Mouse (Mus musculus) MEL (cell line): ENCODE measurements around the gene Nkiras2. TPM values are rescaled to one million over a fixed set of nuclear protein-coding genes. Genes with fewer than 3 reads are reported as not detected.

Experiments used
- DNase-seq: peaks from one replicate; pipeline ENCODE4 v3.0.0; 2011; ENCODE audit warnings: low read depth, low spot score
- H3K27ac ChIP-seq: 2 replicates; pipeline ENCODE4 v1.5.1; 2012; ENCODE audit warnings: low read depth, mild to moderate bottlenecking, control low read depth, low read length, moderate library complexity; ENCODE audit not compliant: control insufficient read depth
- H3K27me3 ChIP-seq, 2 experiments: fragments of 150-350 bp in 1 of 2; sonication (generic) in 1 of 2; 2 replicates each; pipeline ENCODE4 v1.6.1; 2012; ENCODE audit warnings: low read length in 2 of 2, mild to moderate bottlenecking in 2 of 2, improper control_type of control experiment in 1 of 2, moderate library complexity in 1 of 2; ENCODE audit not compliant: insufficient read depth in 2 of 2, control insufficient read depth in 1 of 2
- H3K36me3 ChIP-seq, 2 experiments: 2 replicates each; pipeline ENCODE4 v1.6.1; 2012 to 2014; ENCODE audit warnings: low read length in 2 of 2, improper control_type of control experiment in 1 of 2, inconsistent platforms in 1 of 2, mild to moderate bottlenecking in 1 of 2; ENCODE audit not compliant: insufficient read depth in 2 of 2, control insufficient read depth in 1 of 2
- H3K4me1 ChIP-seq, 2 experiments: fragments of 150-350 bp in 1 of 2; sonication (generic) in 1 of 2; 2 replicates each; pipeline ENCODE4 v1.6.1; 2012; ENCODE audit warnings: low read length in 2 of 2, improper control_type of control experiment in 1 of 2, mild to moderate bottlenecking in 1 of 2; ENCODE audit not compliant: insufficient read depth in 2 of 2, control insufficient read depth in 1 of 2
- H3K4me3 ChIP-seq, 2 experiments: fragments of 150-350 bp in 1 of 2; sonication (generic) in 1 of 2; 2 replicates each; pipeline ENCODE4 v1.5.1; 2012; ENCODE audit warnings: low read depth in 2 of 2, low read length in 2 of 2, mild to moderate bottlenecking in 2 of 2, moderate library complexity in 2 of 2, control low read depth in 1 of 2, improper control_type of control experiment in 1 of 2; ENCODE audit not compliant: control insufficient read depth in 1 of 2, insufficient read depth in 1 of 2
- H3K79me2 ChIP-seq: 2 replicates; pipeline ENCODE4 v1.6.1; 2012; ENCODE audit warnings: mild to moderate bottlenecking, low read length, moderate library complexity; ENCODE audit not compliant: control insufficient read depth, poor library complexity, insufficient read depth
- H3K9ac ChIP-seq: 2 replicates; pipeline ENCODE4 v1.6.1; 2012; ENCODE audit warnings: low read depth, mild to moderate bottlenecking, control low read depth, low read length, moderate library complexity; ENCODE audit not compliant: control insufficient read depth, poor library complexity, severe bottlenecking
- H3K9me3 ChIP-seq: fragments of 150-350 bp; sonication (generic); replicated peaks from 2 replicates; pipeline ENCODE4 v1.6.1; 2012; ENCODE audit warnings: mild to moderate bottlenecking, low read length, improper control_type of control experiment, moderate library complexity; ENCODE audit not compliant: insufficient read depth
- BHLHE40 ChIP-seq: IDR thresholded peaks from 2 replicates; pipeline ENCODE4 v1.6.1; 2012; ENCODE audit warnings: low read depth, mild to moderate bottlenecking, inconsistent platforms, low read length, improper control_type of control experiment, borderline replicate concordance
- CHD2 ChIP-seq: IDR thresholded peaks from 2 replicates; pipeline ENCODE4 v1.6.1; 2011; ENCODE audit warnings: low read length, improper control_type of control experiment
- CTCF ChIP-seq, 3 experiments: IDR thresholded peaks in 2 of 3; conservative IDR thresholded peaks in 1 of 3; 2 replicates each; pipeline ENCODE4 v1.5.1; 2011 to 2012; ENCODE audit warnings: low read length in 3 of 3, low read depth in 2 of 3, mild to moderate bottlenecking in 2 of 3, improper control_type of control experiment in 1 of 3, inconsistent platforms in 1 of 3, mixed read lengths in 1 of 3, moderate library complexity in 1 of 3; ENCODE audit not compliant: control insufficient read depth in 1 of 3, insufficient read depth in 1 of 3, poor library complexity in 1 of 3, severe bottlenecking in 1 of 3
- ELF1 ChIP-seq: IDR thresholded peaks from 2 replicates; pipeline ENCODE4 v1.6.1; 2014; ENCODE audit warnings: low read depth, mild to moderate bottlenecking, inconsistent platforms, low read length, improper control_type of control experiment, moderate library complexity
- EP300 ChIP-seq, 2 experiments: IDR thresholded peaks; 2 replicates each; pipeline ENCODE4 v1.6.1; 2011; ENCODE audit warnings: improper control_type of control experiment in 2 of 2, low read length in 2 of 2, low read depth in 1 of 2, mild to moderate bottlenecking in 1 of 2
- ETS1 ChIP-seq: IDR thresholded peaks from 2 replicates; pipeline ENCODE4 v1.6.1; 2012; ENCODE audit warnings: low read depth, mild to moderate bottlenecking, inconsistent platforms, low read length, improper control_type of control experiment, moderate library complexity
- GABPA ChIP-seq: IDR thresholded peaks from 2 replicates; pipeline ENCODE4 v1.6.1; 2012; ENCODE audit warnings: low read depth, mild to moderate bottlenecking, inconsistent platforms, low read length, improper control_type of control experiment, moderate library complexity
- GATA1 ChIP-seq: IDR thresholded peaks from 2 replicates; pipeline ENCODE4 v1.6.1; 2011; ENCODE audit warnings: low read depth, low read length, improper control_type of control experiment
- HCFC1 ChIP-seq: IDR thresholded peaks from 2 replicates; pipeline ENCODE4 v1.6.1; 2012; ENCODE audit warnings: low read depth, mild to moderate bottlenecking, inconsistent platforms, low read length, improper control_type of control experiment, moderate library complexity
- KAT2A ChIP-seq: conservative IDR thresholded peaks from 2 replicates; pipeline ENCODE4 v1.6.1; 2012; ENCODE audit warnings: low read depth, low read length, improper control_type of control experiment, inconsistent platforms
- MEF2A ChIP-seq: IDR thresholded peaks from 2 replicates; pipeline ENCODE4 v1.6.1; 2014; ENCODE audit warnings: low read depth, mild to moderate bottlenecking, inconsistent platforms, low read length, improper control_type of control experiment; ENCODE audit not compliant: poor library complexity, insufficient replicate concordance, severe bottlenecking; ENCODE audit errors: extremely low read depth
- NELFE ChIP-seq: IDR thresholded peaks from 2 replicates; pipeline ENCODE4 v1.6.1; 2011; ENCODE audit warnings: low read depth, low read length, improper control_type of control experiment
- POLR2A ChIP-seq, 2 experiments: IDR thresholded peaks; 2 replicates each; pipeline ENCODE4 v1.6.1; 2011 to 2012; ENCODE audit warnings: low read length in 2 of 2, mild to moderate bottlenecking in 2 of 2, control low read depth in 1 of 2, improper control_type of control experiment in 1 of 2, low read depth in 1 of 2, moderate library complexity in 1 of 2; ENCODE audit not compliant: control insufficient read depth in 1 of 2, insufficient read depth in 1 of 2, poor library complexity in 1 of 2
- POLR2AphosphoS2 ChIP-seq: IDR thresholded peaks from 2 replicates; pipeline ENCODE4 v1.6.1; 2011; ENCODE audit warnings: low read length, improper control_type of control experiment
- SIN3A ChIP-seq: IDR thresholded peaks from 2 replicates; pipeline ENCODE4 v1.6.1; 2012; ENCODE audit warnings: low read length, improper control_type of control experiment, inconsistent platforms
- TCF12 ChIP-seq: IDR thresholded peaks from 2 replicates; pipeline ENCODE4 v1.6.1; 2014; ENCODE audit warnings: low read depth, mild to moderate bottlenecking, inconsistent platforms, low read length, improper control_type of control experiment, moderate library complexity
- ZC3H11A ChIP-seq: IDR thresholded peaks from 2 replicates; pipeline ENCODE4 v1.6.1; 2012; ENCODE audit warnings: low read depth, mild to moderate bottlenecking, inconsistent platforms, low read length, improper control_type of control experiment
- ZNF384 ChIP-seq: IDR thresholded peaks from 2 replicates; pipeline ENCODE4 v1.6.1; 2012; ENCODE audit warnings: low read depth, mild to moderate bottlenecking, inconsistent platforms, low read length, improper control_type of control experiment
- polyA plus RNA-seq, 2 experiments: library from polyadenylated mRNA; stranded (reverse) in 1 of 2; unstranded in 1 of 2; fragments of >175 nt in 1 of 2; fragments of >200 nt in 1 of 2; gene quantifications; 2 replicates each; pipeline versions ENCODE4 v1.2.1 to v1.2.4; 2012; ENCODE audit warnings: low replicate concordance in 2 of 2, low read depth in 1 of 2; ENCODE audit not compliant: insufficient read length in 2 of 2, insufficient read depth in 1 of 2, missing spikeins in 1 of 2
- total RNA-seq: library from RNA; depleted of rRNA; stranded (reverse); fragments of 300-350 nt; gene quantifications from 2 replicates; pipeline ENCODE4 v1.2.3, GENCODE M21; 2012

Gene Nkiras2
- total and polyA plus RNA-seq, 3 experiments: 37.1 to 49.9 TPM; not detected in 1

GRCm38 (mm10) chr11:100594608-100595007 is 24.4 kb upstream of the Nkiras2 start:
- H3K27me3 ChIP-seq: no peaks in the 10 kb centered on the region
- peaks cover 0 to 64% of the 10 kb centered on the region in 2 experiments; a peak in 2 of 4 replicates for H3K36me3 ChIP-seq
- TF ChIP-seq ETS1 (no peak), MEF2A (no peak), TCF12 (no peak), POLR2A (IDR thresholded peaks at IDR 0.05; ENCODE audit: control insufficient read depth in 1 of 2, insufficient read depth in 1 of 2, low read depth in 1 of 2, low read length in 2 of 2, poor library complexity in 1 of 2) (no peak), EP300 (IDR thresholded peaks at IDR 0.05; ENCODE audit: low read depth in 1 of 2, low read length in 2 of 2) (no peak), ZNF384 (no peak), HCFC1 (no peak), KAT2A (no peak), NELFE (no peak), GABPA (no peak), ZC3H11A (no peak), GATA1 (no peak), ELF1 (no peak), CHD2 (no peak), SIN3A (no peak), CTCF (IDR thresholded peaks at IDR 0.05 in 2 of 3, conservative IDR thresholded peaks at IDR 0.05 in 1 of 3; ENCODE audit: control insufficient read depth in 1 of 3, insufficient read depth in 1 of 3, low read depth in 2 of 3, low read length in 3 of 3, poor library complexity in 1 of 3, severe bottlenecking in 1 of 3) (no peak)
- TF ChIP-seq, all 39 proteins: peak for 0
- Histone ChIP-seq H3K27ac (no peak overlapping the region), H3K79me2 (no peaks in the 10 kb centered on the region), H3K9ac (no peak overlapping the region), H3K4me1 (no peaks in the 10 kb centered on the region), H3K4me3 (no peak overlapping the region), H3K9me3 (no peaks in the 10 kb centered on the region)
- no peak for DNase-seq

GRCm38 (mm10) chr11:100595533-100595932 is 23.5 kb upstream of the Nkiras2 start:
- no peaks in the 10 kb centered on the region for H3K27me3 ChIP-seq
- no peak overlapping the region for H3K27ac ChIP-seq
- no peak overlapping the region for H3K9ac ChIP-seq
- no peak overlapping the region for H3K4me3 ChIP-seq
- no peak for DNase-seq
- no peaks in the 10 kb centered on the region for H3K79me2 ChIP-seq
- TF ChIP-seq GATA1 (no peak), EP300 (IDR thresholded peaks at IDR 0.05; ENCODE audit: low read depth in 1 of 2, low read length in 2 of 2) (no peak), BHLHE40 (no peak), POLR2AphosphoS2 (no peak)
- no peaks in the 10 kb centered on the region for H3K4me1 ChIP-seq
- H3K9me3 ChIP-seq: no peaks in the 10 kb centered on the region
- H3K36me3 ChIP-seq: peaks cover 0 to 63% of the 10 kb centered on the region in 2 experiments; a peak in 2 of 4 replicates
